Mouse (Mus musculus) retina, postnatal 7 days (tissue): ENCODE measurements at regions not wholly inside any gene's neighbourhood (a gene's known extent, or its start where the extent isn't known, plus 50 kb on each side); places are given as distances from the start of the nearest gene placed in this dataset.

ENCODE experiments used
- DNase-seq: peaks from one replicate; pipeline ENCODE4 v3.0.0-alpha.2; 2012; ENCODE audit warnings: low read depth, low spot score

GRCm38 (mm10) chr8:15487579-15487978 is 441.7 kb upstream of the BB014433 start:
- DNase-seq: no peak

GRCm38 (mm10) chr8:15470561-15470960 is 424.7 kb upstream of the BB014433 start:
- no peak for DNase-seq

- no peak for DNase-seq
Measured at GRCm38 (mm10) chr8:15468540-15469476, 422.9 kb upstream of the BB014433 start.

GRCm38 (mm10) chr8:15438546-15438945 is 392.7 kb upstream of the BB014433 start:
- no peak for DNase-seq

- no peak for DNase-seq
Measured at GRCm38 (mm10) chr8:15394722-15395115, 348.8 kb upstream of the BB014433 start.

GRCm38 (mm10) chr8:15393936-15394721 is 348.3 kb upstream of the BB014433 start:
- DNase-seq: no peak

- DNase-seq: peak; percentile 28
Measured at GRCm38 (mm10) chr8:15392056-15392455, 346.2 kb upstream of the BB014433 start.

- no peak for DNase-seq
Measured at GRCm38 (mm10) chr8:15388791-15389190, 342.9 kb upstream of the BB014433 start.

GRCm38 (mm10) chr8:15367063-15367462 is 321.2 kb upstream of the BB014433 start:
- DNase-seq: no peak

GRCm38 (mm10) chr8:15364546-15364945 is 318.7 kb upstream of the BB014433 start:
- DNase-seq: no peak

GRCm38 (mm10) chr8:15344151-15344550 is 298.3 kb upstream of the BB014433 start:
- DNase-seq: no peak

- DNase-seq: no peak
Measured at GRCm38 (mm10) chr8:15343616-15344015, 297.7 kb upstream of the BB014433 start.

GRCm38 (mm10) chr8:15334532-15334931 is 288.7 kb upstream of the BB014433 start:
- no peak for DNase-seq

- no peak for DNase-seq
Measured at GRCm38 (mm10) chr8:15327312-15327711, 281.4 kb upstream of the BB014433 start.

- no peak for DNase-seq
Measured at GRCm38 (mm10) chr8:15323421-15323820, 277.5 kb upstream of the BB014433 start.

GRCm38 (mm10) chr8:15318082-15318816 is 272.4 kb upstream of the BB014433 start:
- DNase-seq: no peak

- DNase-seq: no peak
Measured at GRCm38 (mm10) chr8:15313481-15313880, 267.6 kb upstream of the BB014433 start.

- no peak for DNase-seq
Measured at GRCm38 (mm10) chr8:15311509-15311908, 265.6 kb upstream of the BB014433 start.

GRCm38 (mm10) chr8:15311045-15311444 is 265.2 kb upstream of the BB014433 start:
- DNase-seq: no peak

- DNase-seq: no peak
Measured at GRCm38 (mm10) chr8:15304143-15304677, 258.3 kb upstream of the BB014433 start.

GRCm38 (mm10) chr8:15273775-15274174 is 227.9 kb upstream of the BB014433 start:
- no peak for DNase-seq
